Mouse (Mus musculus) erythroid progenitor cell, adult 5-6 weeks (primary cell): Measurements from ENCODE around the gene Plxnd1. TPM values are rescaled to one million over a fixed set of nuclear protein-coding genes. Genes with fewer than 3 reads are reported as not detected.

Source experiments
- ATAC-seq: replicated peaks from 2 replicates; pipeline ENCODE4 v1.8.0; 2016; ENCODE audit warnings: moderate number of reproducible peaks, mild to moderate bottlenecking, moderate TSS enrichment, inconsistent platforms; ENCODE audit not compliant: poor library complexity, low FRiP score, severe bottlenecking
- total RNA-seq, 2 experiments: library from RNA; stranded (forward) in 1 of 2; stranded (reverse) in 1 of 2; fragments of 150-400 nt in 1 of 2; fragments of 186-747, 209-891 nt in 1 of 2; gene quantifications; 2 replicates each; pipeline versions ENCODE4 v1.2.3 to v1.2.4; 2015 to 2017; ENCODE audit warnings: low replicate concordance in 2 of 2

Gene Plxnd1
- total RNA-seq, 2 experiments from 2014 or later: 2.0 to 9.6 TPM

DNA sequence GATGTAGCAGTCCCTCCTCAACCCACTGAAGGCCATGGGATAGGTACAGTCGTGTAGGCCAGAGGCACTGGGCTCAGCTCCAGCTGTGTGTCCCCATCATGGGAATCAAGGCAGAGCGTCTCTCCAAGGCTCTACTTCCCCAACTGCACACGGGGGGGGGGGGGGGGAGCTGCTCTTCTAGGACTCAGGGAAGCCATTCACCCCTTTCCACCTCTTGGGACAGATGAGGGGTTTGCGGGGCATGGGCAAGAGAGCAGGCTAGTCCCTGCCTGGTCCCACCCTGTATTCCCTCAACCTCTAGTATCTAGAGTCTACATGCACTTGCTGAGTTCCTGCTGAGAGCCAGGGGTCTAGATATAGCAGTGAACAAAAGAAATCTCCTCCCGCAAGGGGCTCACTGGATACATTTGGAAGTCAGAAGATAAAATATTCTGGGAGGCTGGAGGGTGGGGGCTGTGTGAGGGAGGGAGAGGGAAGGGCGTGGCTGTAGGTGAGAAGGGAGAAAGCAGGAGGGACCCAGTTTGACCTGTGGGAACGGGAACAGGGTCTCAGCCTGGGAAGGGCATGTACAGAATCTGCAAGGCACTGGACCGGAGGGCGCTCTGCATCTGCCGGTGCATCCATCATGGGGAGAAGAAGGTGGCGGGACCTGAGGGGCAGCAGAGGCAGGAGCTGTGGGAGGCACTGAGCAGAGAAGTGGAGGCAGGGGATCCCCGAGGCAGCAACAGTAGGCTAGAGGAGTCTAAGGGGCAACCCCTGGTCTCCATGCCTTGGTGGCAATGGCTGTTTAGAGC lies 7.7 kb upstream of the Plxnd1 start:
- no peak for ATAC-seq

DNA sequence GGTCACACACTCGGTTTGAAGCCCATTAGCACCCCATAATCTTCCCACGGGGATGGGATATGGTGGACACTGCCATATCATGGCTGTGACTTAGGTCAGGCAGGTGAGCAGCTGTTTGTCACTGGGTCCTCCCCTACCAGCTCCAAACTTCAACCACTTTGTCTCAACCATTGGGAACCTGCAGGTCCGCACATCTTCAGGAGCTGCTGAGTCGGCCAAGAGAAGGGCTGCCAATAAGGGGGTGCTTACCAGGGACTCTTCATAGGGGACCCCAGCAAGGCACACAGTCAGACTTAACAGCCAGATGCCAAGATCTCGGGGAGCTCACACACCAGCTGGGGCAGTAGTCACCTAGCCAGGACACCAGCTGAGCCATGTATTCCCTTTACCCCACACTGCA lies 6.0 kb upstream of the Plxnd1 start:
- no peak for ATAC-seq

DNA sequence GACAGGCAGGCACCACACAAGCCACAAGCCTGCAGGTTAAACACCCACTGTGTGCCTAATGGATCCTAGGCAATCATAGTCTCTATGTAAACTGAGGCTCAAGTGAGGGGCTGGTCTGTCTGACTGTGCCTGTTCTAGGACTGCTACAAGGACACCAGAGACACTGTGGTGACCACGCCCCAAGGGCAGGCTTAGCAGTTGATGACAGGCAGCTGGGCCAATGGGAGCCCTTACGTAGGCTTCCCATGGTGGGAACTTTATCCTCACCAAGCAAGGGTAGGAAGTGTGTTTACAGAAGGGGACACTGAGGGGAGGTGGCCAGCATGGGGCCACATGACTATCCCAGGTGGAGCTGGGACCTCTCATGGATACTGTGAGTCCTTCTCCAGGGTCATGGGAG lies 4.4 kb upstream of the Plxnd1 start:
- ATAC-seq: no peak

DNA sequence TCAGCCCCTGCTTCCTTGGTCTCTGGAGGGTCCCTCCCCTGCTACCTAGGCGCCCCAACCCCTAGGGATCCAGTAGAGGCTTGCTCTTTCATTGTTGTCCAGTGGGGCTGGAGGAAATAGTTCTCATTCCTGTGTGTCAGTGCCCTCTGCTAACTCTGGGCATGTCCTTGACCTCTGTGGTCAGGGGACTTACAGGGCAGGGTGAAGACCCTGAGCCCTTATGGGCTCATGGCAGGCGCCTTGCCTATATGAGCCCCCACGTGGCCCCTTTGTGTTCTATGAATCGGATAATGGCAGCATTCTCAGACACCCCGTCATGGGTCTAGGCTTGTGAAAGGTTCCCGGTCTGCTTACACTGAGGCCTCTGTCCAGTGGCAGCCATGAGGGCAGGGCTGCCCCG lies 4.0 kb upstream of the Plxnd1 start:
- ATAC-seq: no peak

DNA sequence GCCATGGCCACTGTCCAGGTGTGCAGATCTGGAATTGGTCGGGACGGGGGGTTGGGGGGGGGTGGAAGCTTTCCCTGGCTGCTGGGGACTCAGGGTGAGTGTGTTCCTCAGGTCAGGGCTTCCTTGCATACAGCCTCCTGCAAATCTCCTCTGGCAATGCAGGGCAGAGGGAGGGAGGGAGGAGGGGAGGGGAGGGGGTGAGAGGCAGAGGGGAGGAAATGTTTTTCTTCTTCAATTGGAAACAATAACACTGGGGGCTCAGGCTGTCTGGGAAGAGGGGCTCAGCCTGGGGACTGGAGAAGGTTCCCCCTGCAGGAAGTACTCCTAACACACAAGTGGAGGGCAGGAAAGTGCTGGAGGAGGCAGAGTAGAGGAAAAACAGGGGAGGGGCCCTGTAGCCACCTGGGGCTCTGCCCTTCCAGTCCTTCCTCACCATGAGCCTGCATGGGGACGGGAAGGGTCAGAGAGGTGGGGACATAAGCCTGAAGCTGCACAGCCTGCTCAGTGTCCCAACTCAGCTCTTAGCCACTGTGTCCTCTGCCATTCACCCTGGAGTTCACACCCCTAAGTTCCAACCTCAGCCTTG lies 3.0 kb upstream of the Plxnd1 start:
- no peak for ATAC-seq

DNA sequence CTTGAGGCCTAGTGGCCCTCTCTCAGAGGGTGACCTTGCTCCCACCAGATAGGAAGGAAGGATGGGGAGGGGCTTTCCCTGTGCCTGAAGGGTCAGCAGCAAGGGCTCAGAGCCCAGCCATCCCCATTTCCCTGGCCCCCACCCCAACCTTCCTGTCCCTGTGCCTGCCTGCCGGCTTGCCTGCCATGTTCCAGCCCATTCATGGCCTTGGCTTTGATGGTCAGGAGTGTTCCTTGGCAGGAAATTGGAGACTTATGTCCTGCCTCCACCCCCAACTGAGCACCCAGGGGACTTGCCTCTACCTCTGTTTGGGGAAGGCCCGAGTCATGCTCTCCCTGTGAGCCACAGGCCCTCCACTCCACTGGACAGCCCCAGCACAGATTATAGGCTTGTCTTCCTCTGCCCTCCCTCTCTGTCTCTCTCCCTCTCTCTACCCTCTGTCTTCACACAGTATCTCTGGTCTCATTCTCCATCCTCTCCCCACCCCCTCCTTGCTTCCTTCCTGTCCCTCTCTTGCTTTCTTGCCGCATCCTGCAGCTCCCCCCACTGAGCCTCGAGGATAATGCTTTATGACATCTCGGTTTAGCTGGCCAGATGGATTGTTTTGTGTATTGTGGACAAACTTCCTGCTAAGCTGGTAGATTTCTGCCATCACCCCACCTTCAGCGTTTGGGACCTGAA lies 1.5 kb upstream of the Plxnd1 start:
- ATAC-seq: no peak

DNA sequence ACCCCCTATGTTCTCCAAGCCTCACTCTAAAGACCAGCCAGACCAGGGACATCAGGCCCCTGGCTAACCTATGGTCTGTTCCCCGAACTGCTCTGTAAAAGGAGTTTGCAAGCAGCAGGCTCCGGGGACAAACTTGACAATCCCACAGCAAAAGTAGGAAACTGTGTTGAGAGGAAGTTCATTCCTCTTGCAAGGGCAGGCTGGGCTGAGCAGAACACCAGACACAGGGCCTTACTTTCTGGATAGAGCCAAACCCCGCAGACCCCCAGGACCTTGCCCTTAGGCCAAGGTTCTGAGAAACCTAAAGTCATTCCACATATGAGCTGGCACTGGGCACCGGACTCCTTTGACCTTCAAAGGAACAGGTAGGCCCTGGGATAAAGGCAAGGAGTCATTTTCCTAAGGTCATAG lies 731 bp upstream of the Plxnd1 start:
- ATAC-seq: no peak

DNA sequence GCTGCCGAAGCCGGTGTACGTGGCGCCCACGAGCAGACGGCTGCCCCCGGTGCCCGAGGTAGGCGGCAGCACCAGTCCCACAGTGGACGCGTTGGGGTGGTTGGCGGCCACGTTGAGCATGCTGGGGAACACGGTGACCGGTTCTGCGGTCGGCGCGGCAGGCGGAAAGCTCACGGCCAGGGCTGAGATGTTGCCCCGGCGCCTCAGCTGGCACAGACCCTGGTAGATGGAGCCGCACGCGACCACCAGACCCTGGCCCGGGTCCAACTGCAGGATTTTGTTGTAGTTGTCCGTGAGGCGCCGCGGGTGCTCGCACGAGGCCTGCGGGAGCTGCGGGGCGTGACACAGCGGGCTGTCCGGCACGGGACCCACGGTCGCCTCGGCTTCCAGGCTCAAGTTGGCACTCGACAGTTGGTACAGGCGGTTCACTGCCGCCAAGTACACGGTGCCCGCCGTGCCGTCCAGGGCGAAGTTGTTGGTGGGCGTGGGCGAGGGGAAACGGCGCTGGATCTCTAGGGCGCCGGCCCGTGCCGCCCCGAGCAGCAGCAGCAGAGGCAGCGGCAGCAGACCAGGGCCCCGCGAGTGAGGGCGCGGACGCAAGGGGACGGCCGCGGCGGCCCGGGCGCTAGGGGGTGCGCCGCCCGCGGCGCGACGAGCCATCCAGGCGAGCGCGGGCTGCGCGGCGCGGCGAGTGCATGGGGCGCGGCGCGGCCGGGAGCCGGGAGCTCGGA lies 494 bp downstream of the Plxnd1 start:
- no peak for ATAC-seq

DNA sequence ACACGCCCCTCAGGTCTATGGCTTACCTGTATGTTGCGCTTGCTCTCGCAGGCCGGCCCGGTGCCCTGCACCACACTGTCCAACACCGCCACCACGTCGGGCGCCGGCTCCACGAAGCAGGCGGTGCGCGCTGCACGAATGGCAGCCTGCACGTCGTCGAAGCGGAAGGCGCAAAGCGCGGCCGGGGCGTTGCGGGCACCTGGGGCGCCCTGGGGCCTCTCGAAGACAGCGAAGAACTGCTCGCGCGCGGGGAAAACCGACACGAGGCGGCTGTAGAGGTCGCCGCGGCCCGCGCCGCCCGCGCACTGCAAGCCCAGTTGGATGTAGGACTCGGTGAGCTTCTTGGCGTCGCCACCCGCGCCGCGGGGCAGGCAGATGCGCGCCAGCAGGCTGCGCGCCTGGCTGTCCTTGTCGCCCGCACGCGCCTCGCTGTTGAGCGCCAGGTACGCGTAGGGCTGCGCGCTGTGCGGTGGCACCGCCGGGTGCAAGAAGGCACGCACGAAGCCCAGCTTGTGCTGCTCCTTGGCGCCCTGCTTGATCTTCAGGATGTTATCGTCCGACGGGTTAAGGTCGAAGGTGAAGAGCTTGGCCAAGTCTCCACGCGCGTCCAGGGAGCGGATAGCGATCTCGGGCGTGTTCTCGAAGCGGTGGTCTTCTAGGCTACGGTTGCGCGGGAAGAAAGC lies 1.2 kb downstream of the Plxnd1 start:
- ATAC-seq: no peak

DNA sequence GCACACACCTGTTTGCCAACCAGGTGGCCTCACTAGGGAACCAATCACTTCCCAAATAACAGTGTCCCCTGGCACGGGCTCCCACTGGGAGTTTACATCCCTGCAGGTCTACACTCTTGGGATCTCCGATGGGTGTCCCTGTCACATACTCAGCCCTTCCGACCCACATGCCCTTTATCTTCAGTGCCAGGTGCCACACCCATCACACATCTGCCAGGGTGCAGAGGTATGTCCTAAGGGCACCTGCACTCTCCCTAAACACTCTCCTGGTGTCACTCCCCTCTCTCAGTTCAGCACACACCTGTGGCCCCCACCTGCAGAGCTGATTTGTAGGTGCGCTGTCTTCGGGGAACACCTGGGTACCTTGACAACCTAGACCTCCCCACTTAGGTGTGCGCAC lies 1.8 kb downstream of the Plxnd1 start:
- no peak for ATAC-seq

DNA sequence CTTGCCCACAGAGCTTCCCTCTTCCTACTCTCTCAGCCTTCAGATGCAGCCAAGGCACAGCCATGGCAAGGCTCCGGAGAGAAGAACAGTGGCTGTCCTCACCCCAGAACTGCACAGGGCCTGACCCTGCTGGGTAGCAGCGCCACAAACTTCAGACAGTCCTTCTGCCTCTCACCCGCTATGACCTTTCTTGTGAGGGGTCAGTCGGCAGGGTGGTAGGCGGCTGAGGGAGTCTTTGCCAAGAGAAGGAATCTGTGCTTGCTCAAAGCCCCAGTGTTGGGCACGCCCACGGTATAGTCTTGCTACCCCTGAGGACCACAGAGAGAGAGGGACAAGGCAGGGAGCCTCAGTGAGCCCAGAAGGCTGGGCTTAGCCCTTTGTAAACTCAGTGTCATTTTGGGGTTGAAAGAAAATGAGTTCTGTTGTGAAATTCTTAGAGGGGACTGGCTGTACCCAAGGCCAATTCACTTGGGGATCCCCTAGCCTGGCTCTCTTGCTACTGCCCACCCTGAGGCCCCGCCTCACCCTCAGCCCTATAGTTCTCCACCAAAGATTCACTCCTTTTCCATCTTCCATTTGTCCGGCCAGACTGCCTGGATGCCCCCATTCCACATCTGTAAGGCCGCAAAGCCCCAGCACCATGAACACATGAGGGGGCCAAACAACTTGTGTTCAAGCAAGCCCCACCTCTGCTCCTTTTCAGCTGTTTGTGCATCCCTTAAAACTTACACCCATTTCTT lies 2.8 kb downstream of the Plxnd1 start:
- ATAC-seq: no peak

DNA sequence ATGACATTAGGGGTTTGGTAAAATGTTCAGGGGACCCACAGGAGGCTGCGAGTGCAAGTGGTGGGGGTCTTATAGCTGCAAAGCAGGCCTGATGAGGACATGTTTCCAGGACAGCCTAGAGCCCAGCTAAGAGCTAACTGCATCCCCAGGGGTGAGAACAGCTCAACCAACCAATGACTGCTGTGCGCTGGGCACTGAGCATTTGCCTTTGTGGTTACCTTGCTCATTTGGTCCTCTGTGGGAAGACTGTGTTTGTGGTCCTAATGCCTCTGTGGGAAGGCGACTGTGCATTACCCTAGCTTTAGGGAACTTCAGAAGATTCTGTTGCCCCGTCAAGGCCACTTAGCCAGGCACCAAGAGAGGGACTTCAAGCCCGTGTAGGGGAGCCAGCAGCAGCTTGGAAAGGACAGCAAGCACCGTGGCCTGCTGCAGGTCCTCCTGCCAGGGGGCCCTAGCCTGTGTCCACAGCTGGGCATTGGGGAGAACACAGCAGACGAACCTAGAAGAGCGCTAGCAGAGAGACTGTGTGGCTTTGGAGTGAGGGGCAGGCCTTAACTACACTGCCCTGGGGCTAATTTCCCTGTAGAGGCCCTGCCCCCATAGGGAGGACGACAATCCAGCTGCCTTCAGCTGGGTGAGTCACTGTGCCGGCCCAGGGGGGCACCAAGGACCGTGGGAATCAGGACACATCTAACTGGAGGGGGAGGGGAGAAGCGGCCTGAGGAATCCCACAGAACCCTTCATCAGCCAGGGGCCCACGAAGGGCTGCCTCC lies 3.5 kb downstream of the Plxnd1 start:
- ATAC-seq: no peak

DNA sequence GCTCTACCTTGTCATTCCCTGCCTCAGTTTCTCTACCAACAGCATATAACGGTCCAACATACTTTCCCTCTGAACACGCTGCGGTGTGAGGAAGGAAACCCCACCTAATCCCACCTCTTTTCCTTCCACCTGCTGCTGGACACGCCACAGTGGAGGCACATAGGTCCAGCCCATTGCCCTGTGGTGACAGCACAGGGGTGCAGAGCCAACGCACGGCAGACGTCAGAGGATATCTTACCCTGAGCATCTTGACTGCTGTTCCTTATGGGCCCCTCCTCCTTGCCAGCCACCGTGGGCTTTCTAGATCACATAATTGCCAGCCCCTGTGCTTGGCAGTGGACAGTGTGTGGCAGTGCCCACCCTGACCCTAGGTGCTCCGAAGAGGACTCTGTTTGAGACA lies 4.3 kb downstream of the Plxnd1 start:
- ATAC-seq: no peak

DNA sequence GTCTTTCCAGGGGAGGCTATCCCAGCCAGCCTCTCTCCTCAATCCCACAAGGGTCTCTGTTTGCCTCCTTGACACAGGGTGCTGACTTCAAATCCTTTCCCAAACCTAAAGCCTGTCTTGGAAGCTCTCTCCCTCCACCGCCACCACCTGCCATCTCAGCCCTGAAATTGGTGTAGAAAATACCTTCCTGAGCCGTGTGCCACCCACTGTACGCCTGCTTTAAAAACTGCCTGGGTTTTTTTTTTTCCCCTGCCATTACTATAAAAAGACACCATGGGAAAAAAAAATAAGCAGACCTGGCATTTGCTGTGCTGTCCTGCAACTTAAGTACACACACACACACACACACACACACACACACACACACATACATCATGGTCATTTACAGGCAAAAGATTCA lies 4.7 kb downstream of the Plxnd1 start:
- ATAC-seq: no peak

DNA sequence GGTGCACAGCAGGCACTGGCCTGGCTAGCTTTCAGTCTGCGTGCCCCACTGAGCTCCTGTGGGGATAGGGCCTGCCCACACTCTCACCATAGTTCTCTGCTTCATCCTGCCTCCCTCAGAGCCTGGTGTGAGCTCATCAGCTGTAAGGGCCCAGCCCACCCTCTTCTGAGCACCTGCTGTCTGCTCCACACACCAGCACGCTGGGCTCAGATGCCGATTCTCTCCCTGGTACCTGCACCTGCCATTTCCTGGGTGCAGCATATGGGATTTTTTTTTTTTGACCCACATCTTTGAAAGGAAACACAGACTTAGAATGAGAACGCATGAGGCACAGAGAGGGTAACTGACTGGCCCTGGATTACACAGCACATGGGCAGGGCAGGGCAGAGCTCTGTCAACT lies 5.2 kb downstream of the Plxnd1 start:
- no peak for ATAC-seq

DNA sequence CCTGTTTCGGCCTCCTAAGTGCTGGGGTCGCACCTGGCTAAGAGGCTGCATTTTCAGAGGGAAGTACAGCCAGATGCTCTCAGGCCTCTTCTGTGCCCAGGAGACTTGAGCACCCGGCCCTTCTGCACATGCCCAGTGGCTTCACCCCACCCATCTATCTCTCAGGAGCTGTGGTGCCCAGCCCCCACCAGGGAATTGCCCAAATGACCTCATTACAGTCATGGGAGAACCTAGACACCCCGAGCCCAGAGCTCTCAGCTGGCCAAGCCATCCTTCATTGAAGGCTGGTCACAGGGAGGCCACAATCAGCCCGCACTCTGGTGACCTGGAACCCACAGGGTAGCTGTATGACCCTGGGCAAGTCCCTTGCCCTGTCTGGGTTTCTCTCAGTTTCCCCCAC lies 5.8 kb downstream of the Plxnd1 start:
- no peak for ATAC-seq

DNA sequence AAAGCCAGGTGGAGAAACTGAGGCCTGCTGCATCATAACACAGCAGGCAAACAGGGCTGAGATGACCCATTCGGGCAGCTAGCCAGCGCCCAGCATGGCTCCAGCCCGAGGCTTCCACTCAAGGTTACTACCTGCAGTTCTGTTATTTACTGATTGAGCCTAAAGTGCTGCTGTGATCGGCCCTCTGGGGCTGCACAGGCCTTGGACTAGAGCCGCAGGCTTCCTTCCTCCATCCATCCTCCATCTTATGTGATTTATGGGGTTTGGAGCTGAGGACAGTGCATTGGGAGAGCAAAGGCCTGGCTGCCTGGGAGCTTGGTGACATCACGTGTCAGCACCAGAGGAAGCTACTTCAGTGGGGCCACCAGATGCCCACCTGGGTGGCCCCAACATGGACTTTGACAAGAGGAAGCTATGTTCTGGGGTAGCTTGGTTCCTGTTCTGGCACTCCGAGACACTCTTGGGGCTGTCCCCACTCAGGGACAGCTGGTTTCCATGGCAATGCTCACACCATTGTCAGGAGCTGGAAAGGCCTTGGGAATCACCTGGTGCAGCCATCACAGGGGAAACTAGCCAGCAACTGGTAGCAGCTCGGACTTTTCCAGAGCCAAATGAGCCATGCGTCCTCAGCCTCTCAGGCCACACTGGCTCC lies 7.6 kb downstream of the Plxnd1 start:
- no peak for ATAC-seq

DNA sequence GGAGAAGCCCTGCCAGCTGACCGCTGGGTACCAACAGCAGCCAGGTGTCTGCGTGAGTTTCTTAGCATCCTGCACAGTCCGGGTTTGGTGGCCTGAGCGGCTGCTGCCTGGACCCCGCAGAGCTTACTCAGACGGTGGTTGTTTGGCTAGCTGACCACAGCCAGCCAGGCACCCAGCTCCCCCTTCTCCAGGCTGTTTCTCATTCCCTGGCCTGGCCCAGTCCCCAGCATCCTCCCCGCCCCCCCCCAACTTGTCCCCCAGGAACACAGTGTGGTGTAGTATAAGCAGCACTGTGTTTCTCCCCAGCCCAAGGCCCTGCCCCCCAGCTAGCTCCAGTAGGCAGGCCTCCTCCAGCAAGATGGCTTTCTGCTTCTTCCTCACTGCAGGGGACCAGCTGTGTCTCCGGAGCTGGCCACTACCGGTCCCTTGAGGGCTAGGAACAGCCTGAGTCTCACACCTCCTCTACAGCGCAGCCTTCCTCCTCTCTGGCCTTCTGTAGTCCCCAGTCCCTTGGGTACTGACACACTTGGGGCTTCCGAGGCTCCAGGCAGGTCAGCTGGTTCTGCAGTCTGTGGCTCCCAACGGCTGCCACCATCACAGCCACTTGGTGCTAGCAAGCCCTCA lies 8.2 kb downstream of the Plxnd1 start:
- no peak for ATAC-seq
